Mouse (Mus musculus): ENCODE data around the gene Bdh1.

Bdh1 gene

GRCm38 (mm10) chr16:31500969-31501750, 79.1 kb downstream of the Bdh1 start:
- in situ Hi-C loops (cut with MboI, MseI): no loop called here

- in situ Hi-C loops (cut with MboI, MseI): no loop called here
Measured at GRCm38 (mm10) chr16:31501751-31502365, 79.8 kb downstream of the Bdh1 start.

- in situ Hi-C loops (cut with MboI, MseI): no loop called here
Measured at GRCm38 (mm10) chr16:31506665-31507456, 84.8 kb downstream of the Bdh1 start.

GRCm38 (mm10) chr16:31507457-31507755, 85.3 kb downstream of the Bdh1 start:
- in situ Hi-C loops (cut with MboI, MseI): no loop called here

GRCm38 (mm10) chr16:31507794-31508526, 85.9 kb downstream of the Bdh1 start:
- in situ Hi-C loops (cut with MboI, MseI): no loop called here
